In genomic region chr4:134101979-134102741, GRCm38 (mm10) we compare ENCODE assay signal across 7 mouse cellular contexts. TPM values are rescaled to one million over a fixed set of nuclear protein-coding genes. Genes with fewer than 3 reads are reported as not detected.
DNase-seq lines count a peak whose midpoint lies in the region; ATAC-seq lines count a peak whose summit lies in the region.

Ubxn11 (plus strand) TSS chr4:134102570.

- H3K27ac ChIP-seq in intestine, embryonic 15.5 days, result no peak within 1 kb of the TSS
- peak within 1 kb of the TSS; percentile 81 for H3K27ac ChIP-seq in midbrain, embryonic 10.5 days (replicated peaks)

- no peaks in the 10 kb centered on the region; the same call in 1 of the 2 replicates for H3K4me1 ChIP-seq in intestine, embryonic 15.5 days (replicated peaks)
- peaks cover 16% of the 10 kb centered on the region for H3K4me1 ChIP-seq in midbrain, embryonic 10.5 days

- no peaks in the 10 kb centered on the region for H3K9me3 ChIP-seq in intestine, embryonic 15.5 days
- H3K9me3 ChIP-seq in midbrain, embryonic 10.5 days (replicated peaks), result no peaks in the 10 kb centered on the region

- intact Hi-C loops in gastrocnemius, postnatal 36 days (cut with DNase I), result no loop called here
- intact Hi-C loops in left cerebral cortex, postnatal 25 days (cut with DNase I), result no loop called here

- H3K4me2 ChIP-seq in intestine, embryonic 15.5 days (replicated peaks), result peak within 1 kb of the TSS; percentile 73

- ATAC-seq in intestine, embryonic 15.5 days, result peak; percentile 98

- DNase-seq in adrenal gland, adult 2 months, result peak; percentile 92
- peak; percentile 76 for DNase-seq in embryo, embryonic 11.5 days (ENCODE audit: low read depth, low spot score)
- peak; percentile 68 to 70 for DNase-seq in gastrocnemius, postnatal 36 days
- peak; percentile 91 to 97 for DNase-seq in left cerebral cortex, postnatal 25 days (ENCODE audit: low spot score in 2 of 2)
- DNase-seq in midbrain, embryonic 10.5 days (ENCODE audit: low spot score), result peak; percentile 89
- peak; percentile 85 for DNase-seq in right cerebral cortex, postnatal 4 days

- 17% methylated on average over 34 of the region's 34 CpGs for WGBS in intestine, embryonic 15.5 days
- 17% methylated on average over 34 of the region's 34 CpGs for WGBS in midbrain, embryonic 10.5 days

- peak within 1 kb of the TSS; percentile 61 for H3K4me3 ChIP-seq in intestine, embryonic 15.5 days (replicated peaks)
- H3K4me3 ChIP-seq in midbrain, embryonic 10.5 days, result peak within 1 kb of the TSS; percentile 74

- H3K9ac ChIP-seq in intestine, embryonic 15.5 days, result peak within 1 kb of the TSS; percentile 43

- no peaks in the 10 kb centered on the region for H3K27me3 ChIP-seq in intestine, embryonic 15.5 days (replicated peaks)
- H3K27me3 ChIP-seq in midbrain, embryonic 10.5 days (ENCODE audit: low read depth, poor library complexity, severe bottlenecking), result no peaks in the 10 kb centered on the region

- no peaks in the 10 kb centered on the region for H3K36me3 ChIP-seq in intestine, embryonic 15.5 days
- H3K36me3 ChIP-seq in midbrain, embryonic 10.5 days, result no peaks in the 10 kb centered on the region

RNA-seq across cellular contexts. Expression of gene Ubxn11, which starts in this region (rescaled TPM):
- 1 to 10 TPM; 5.4 to 6.7 TPM for total RNA-seq in adrenal gland, adult 2 months (2021)
- 7.5 and 10.1 TPM in 2 replicates for polyA plus RNA-seq in adrenal gland, adult 2 months (2012; rRNA removed)
- 1 to 10 TPM; 1.4 to 2.1 TPM for total RNA-seq in gastrocnemius, postnatal 36 days (2021)
- polyA plus RNA-seq in intestine, embryonic 15.5 days (2015; fragmentation: Nextera tagmentation; extraction: Ambion mirVana), result 4.4 and 6.0 TPM in 2 replicates
- total RNA-seq in left cerebral cortex, postnatal 25 days (2021), result 10 to 100 TPM; 29.5 to 34.7 TPM
- 4.8 and 6.5 TPM in 2 replicates for polyA plus RNA-seq in midbrain, embryonic 10.5 days (2016; fragmentation: Nextera tagmentation; extraction: Ambion mirVana)
